Mouse (Mus musculus) c-Kit-positive CD71-positive TER-119-negative erythroid progenitor cells, embryonic 14.5 days (primary cell): ENCODE results near the gene Slc25a36.

ENCODE experiments used
- DNase-seq: peaks from one replicate; pipeline ENCODE4 v3.0.0-alpha.2; 2013; ENCODE audit warnings: low read depth

Gene Slc25a36

GRCm38 (mm10) chr9:97110571-97111390 lies at the start of gene Slc25a36:
TSS of gene Slc25a36 (minus strand) at chr9:97111157.
- peak; percentile 96 for DNase-seq

- no peak for DNase-seq
These were observed 47.5 kb upstream of the Slc25a36 start for GRCm38 (mm10) chr9:97158412-97158811.

- DNase-seq = no peak
These were observed 45.0 kb upstream of the Slc25a36 start for GRCm38 (mm10) chr9:97155981-97156380.

GRCm38 (mm10) chr9:97154956-97155355 lies 44.0 kb upstream of the Slc25a36 start:
- no peak for DNase-seq

- DNase-seq = no peak
These were observed 42.0 kb upstream of the Slc25a36 start for GRCm38 (mm10) chr9:97153006-97153405.

GRCm38 (mm10) chr9:97147270-97147669 lies 36.3 kb upstream of the Slc25a36 start:
- no peak for DNase-seq

GRCm38 (mm10) chr9:97145351-97145750 lies 34.4 kb upstream of the Slc25a36 start:
- DNase-seq = no peak

GRCm38 (mm10) chr9:97143416-97143815 lies 32.5 kb upstream of the Slc25a36 start:
- no peak for DNase-seq

GRCm38 (mm10) chr9:97142558-97142957 lies 31.6 kb upstream of the Slc25a36 start:
- DNase-seq = no peak

- no peak for DNase-seq
These were observed 30.8 kb upstream of the Slc25a36 start for GRCm38 (mm10) chr9:97141723-97142122.

GRCm38 (mm10) chr9:97140145-97140932 lies 29.4 kb upstream of the Slc25a36 start:
- DNase-seq = no peak

GRCm38 (mm10) chr9:97137678-97138077 lies 26.7 kb upstream of the Slc25a36 start:
- no peak for DNase-seq

- no peak for DNase-seq
These were observed 26.2 kb upstream of the Slc25a36 start for GRCm38 (mm10) chr9:97137116-97137515.

- no peak for DNase-seq
These were observed 24.9 kb upstream of the Slc25a36 start for GRCm38 (mm10) chr9:97135866-97136265.

- DNase-seq = no peak
These were observed 22.2 kb upstream of the Slc25a36 start for GRCm38 (mm10) chr9:97133178-97133577.

- no peak for DNase-seq
These were observed 19.0 kb upstream of the Slc25a36 start for GRCm38 (mm10) chr9:97130001-97130400.

- no peak for DNase-seq
These were observed 13.2 kb upstream of the Slc25a36 start for GRCm38 (mm10) chr9:97123934-97124692.

GRCm38 (mm10) chr9:97121432-97121831 lies 10.5 kb upstream of the Slc25a36 start:
- no peak for DNase-seq

- no peak for DNase-seq
These were observed 3.3 kb upstream of the Slc25a36 start for GRCm38 (mm10) chr9:97114271-97114670.

GRCm38 (mm10) chr9:97113555-97113929 lies 2.6 kb upstream of the Slc25a36 start:
- no peak for DNase-seq

GRCm38 (mm10) chr9:97112797-97113554 lies 2.0 kb upstream of the Slc25a36 start:
- DNase-seq = no peak

- no peak for DNase-seq
These were observed 1.3 kb upstream of the Slc25a36 start for GRCm38 (mm10) chr9:97112238-97112637.
